Mouse (Mus musculus) midbrain, embryonic 12.5 days (tissue): ENCODE results near the gene Ccdc163. TPM values are rescaled to one million over a fixed set of nuclear protein-coding genes. Genes with fewer than 3 reads are reported as not detected.
"Not testable (repeated sequence)": the region's sequence is repeated elsewhere in the genome, so short reads cannot be mapped to it uniquely, and the experiment has no call there.

ENCODE experiments used
- ATAC-seq: fragments of 200-750 bp; cut with Nextera tagmentation; 2 replicates; pipeline ENCODE4 v1.8.0; 2017; ENCODE audit warnings: low read depth, moderate TSS enrichment, moderate library complexity; ENCODE audit not compliant: low FRiP score
- H3K27ac ChIP-seq: fragments of 300-500 bp; sonication (generic); replicated peaks from 2 replicates; pipeline ENCODE4 v1.5.1; 2016; ENCODE audit warnings: mild to moderate bottlenecking
- H3K27me3 ChIP-seq: fragments of 300-500 bp; sonication (generic); 2 replicates; pipeline ENCODE4 v1.6.1; 2016; ENCODE audit warnings: mild to moderate bottlenecking
- H3K36me3 ChIP-seq: fragments of 300-500 bp; sonication (generic); 2 replicates; pipeline ENCODE4 v1.6.1; 2016
- H3K4me1 ChIP-seq: fragments of 300-500 bp; sonication (generic); 2 replicates; pipeline ENCODE4 v1.6.1; 2016
- H3K4me2 ChIP-seq: fragments of 300-500 bp; sonication (generic); replicated peaks from 2 replicates; pipeline ENCODE4 v1.6.1; 2016; ENCODE audit warnings: mild to moderate bottlenecking, moderate library complexity
- H3K4me3 ChIP-seq: fragments of 300-500 bp; sonication (generic); 2 replicates; pipeline ENCODE4 v1.5.1; 2016; ENCODE audit warnings: mild to moderate bottlenecking
- H3K9ac ChIP-seq: fragments of 300-500 bp; sonication (generic); replicated peaks from 2 replicates; pipeline ENCODE4 v1.6.1; 2016; ENCODE audit warnings: mild to moderate bottlenecking, moderate library complexity
- H3K9me3 ChIP-seq: fragments of 300-500 bp; sonication (generic); 2 replicates; pipeline ENCODE4 v1.6.1; 2016; ENCODE audit warnings: mild to moderate bottlenecking
- WGBS: fragments of 180-500 bp; shearing (Covaris S2); methylation state at CpG from one replicate; pipeline ENCODE4 v1.1.7; 2016; 5-methylcytosine and 5-hydroxymethylcytosine counted together
- polyA plus RNA-seq: library from polyadenylated mRNA; unstranded; fragments of >200 nt; fragmentation: Nextera tagmentation; extraction: Ambion mirVana; gene quantifications from 2 replicates; pipeline ENCODE4 v1.2.1, GENCODE M21; 2016

The Ccdc163 gene
- polyA plus RNA-seq, 1 experiment from 2014 or later, result 28.9 TPM

DNA sequence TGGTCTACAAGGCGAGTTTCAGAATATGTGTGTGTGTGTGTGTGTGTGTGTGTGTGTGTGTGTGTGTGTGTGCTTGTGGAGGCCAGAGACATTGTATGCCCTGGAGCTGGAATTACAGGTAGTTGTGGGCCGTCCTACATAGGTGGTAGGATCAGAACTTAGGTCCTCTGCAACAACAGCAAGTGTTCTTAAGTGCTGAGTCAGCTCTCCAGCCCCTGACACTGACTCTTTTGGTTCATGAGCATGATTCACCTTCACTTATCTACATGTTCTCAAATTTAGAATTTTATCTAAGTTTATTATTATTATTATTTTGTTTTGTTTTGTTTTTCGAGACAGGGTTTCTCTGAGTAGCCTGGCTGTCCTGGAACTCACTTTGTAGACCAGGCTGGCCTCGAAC, 27.8 kb upstream of the Ccdc163 start:
- not testable (repeated sequence) for H3K4me2 ChIP-seq, H3K27ac ChIP-seq, H3K36me3 ChIP-seq, H3K4me3 ChIP-seq, H3K4me1 ChIP-seq, H3K27me3 ChIP-seq, ATAC-seq, H3K9me3 ChIP-seq, H3K9ac ChIP-seq
- 87% methylated on average over 4 of the region's 4 CpGs for WGBS

DNA sequence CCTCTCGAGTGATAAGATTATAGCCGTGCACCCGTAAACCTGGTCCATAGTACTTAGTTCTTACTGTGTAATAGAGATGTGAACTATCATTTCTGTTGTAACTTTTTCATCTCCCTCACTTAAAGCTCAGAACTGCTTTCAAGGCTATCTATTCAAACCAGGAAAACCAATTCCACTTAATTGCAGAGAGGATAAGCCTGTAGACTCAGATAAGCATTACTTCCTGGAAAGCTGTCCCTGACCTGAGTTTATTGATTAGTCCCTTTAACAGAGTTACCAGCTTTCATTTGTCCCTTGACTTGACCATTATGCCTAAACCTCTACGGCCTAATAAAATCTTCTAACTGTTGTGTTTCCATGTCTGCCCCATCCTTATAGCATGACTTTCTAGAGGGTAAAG, 24.4 kb upstream of the Ccdc163 start:
- WGBS, result 92% methylated on average over 4 of the region's 4 CpGs
- H3K36me3 ChIP-seq, result peaks cover 4% of the 10 kb centered on the region; the same call in 1 of the 2 replicates
- H3K27me3 ChIP-seq, result no peaks in the 10 kb centered on the region
- peaks cover 21% of the 10 kb centered on the region for H3K4me1 ChIP-seq
- no peak overlapping the region for H3K4me3 ChIP-seq
- no peak overlapping the region for H3K4me2 ChIP-seq
- ATAC-seq, result no peak
- H3K9me3 ChIP-seq, result no peaks in the 10 kb centered on the region
- no peak overlapping the region for H3K9ac ChIP-seq
- no peak overlapping the region for H3K27ac ChIP-seq

DNA sequence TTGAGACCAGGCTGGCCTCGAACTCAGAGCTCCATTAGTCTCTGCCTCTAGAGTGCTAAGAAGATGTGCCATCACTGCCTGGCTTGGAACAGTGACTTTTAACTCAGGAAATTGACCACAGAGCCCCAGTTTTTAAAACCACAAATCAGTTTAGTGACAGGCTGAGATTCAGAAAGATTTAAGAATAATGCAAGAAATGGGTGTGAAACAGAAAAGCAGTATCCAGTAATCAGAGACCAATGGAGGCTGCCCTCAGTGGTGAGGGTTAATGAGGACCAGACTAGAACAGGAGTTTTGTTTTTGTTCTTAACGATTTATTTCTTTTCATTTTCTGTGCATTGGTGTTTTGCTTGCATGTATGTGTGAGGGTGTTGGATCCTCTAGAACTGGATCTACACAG, 23.6 kb upstream of the Ccdc163 start:
- H3K9ac ChIP-seq, result peak overlapping the region; percentile 65; the same call in 1 of the 2 replicates
- 80% methylated on average over 2 of the region's 2 CpGs for WGBS
- H3K27me3 ChIP-seq, result no peaks in the 10 kb centered on the region
- peak overlapping the region; percentile 68 for H3K4me3 ChIP-seq
- H3K36me3 ChIP-seq, result peaks cover 11% of the 10 kb centered on the region; the same call in 1 of the 2 replicates
- peak overlapping the region; percentile 64 for H3K4me2 ChIP-seq
- H3K27ac ChIP-seq, result peak overlapping the region; percentile 88
- no peak for ATAC-seq
- peaks cover 21% of the 10 kb centered on the region for H3K4me1 ChIP-seq
- no peaks in the 10 kb centered on the region for H3K9me3 ChIP-seq

GRCm38 (mm10) chr4:116685402-116686061, 22.8 kb upstream of the Ccdc163 start, which contains the start of gene Prdx1:
Gene Prdx1, plus strand, starts transcription at chr4:116685544.
- Histone ChIP-seq H3K27ac (peak within 1 kb of the TSS; percentile 88), H3K9me3 (no peaks in the 10 kb centered on the region), H3K27me3 (no peaks in the 10 kb centered on the region), H3K4me3 (peak within 1 kb of the TSS; percentile 68), H3K4me1 (peaks cover 21% of the 10 kb centered on the region), H3K9ac (peak within 1 kb of the TSS; percentile 65), H3K4me2 (peak within 1 kb of the TSS; percentile 64), H3K36me3 (peaks cover 18% of the 10 kb centered on the region; the same call in 1 of the 2 replicates)
- WGBS, result under 1% methylated on average over 56 of the region's 56 CpGs
- ATAC-seq, result peak; percentile 98

GRCm38 (mm10) chr4:116687041-116687440, 21.3 kb upstream of the Ccdc163 start:
- Histone ChIP-seq H3K9ac (peak overlapping the region; percentile 65; the same call in 1 of the 2 replicates), H3K36me3 (peaks cover 31% of the 10 kb centered on the region), H3K9me3 (no peaks in the 10 kb centered on the region), H3K4me2 (peak overlapping the region; percentile 64), H3K4me1 (peaks cover 21% of the 10 kb centered on the region), H3K27ac (no peak overlapping the region), H3K27me3 (no peaks in the 10 kb centered on the region), H3K4me3 (peak overlapping the region; percentile 68)
- WGBS, result 31% methylated on average over 1 of the region's 1 CpGs
- no peak for ATAC-seq

DNA sequence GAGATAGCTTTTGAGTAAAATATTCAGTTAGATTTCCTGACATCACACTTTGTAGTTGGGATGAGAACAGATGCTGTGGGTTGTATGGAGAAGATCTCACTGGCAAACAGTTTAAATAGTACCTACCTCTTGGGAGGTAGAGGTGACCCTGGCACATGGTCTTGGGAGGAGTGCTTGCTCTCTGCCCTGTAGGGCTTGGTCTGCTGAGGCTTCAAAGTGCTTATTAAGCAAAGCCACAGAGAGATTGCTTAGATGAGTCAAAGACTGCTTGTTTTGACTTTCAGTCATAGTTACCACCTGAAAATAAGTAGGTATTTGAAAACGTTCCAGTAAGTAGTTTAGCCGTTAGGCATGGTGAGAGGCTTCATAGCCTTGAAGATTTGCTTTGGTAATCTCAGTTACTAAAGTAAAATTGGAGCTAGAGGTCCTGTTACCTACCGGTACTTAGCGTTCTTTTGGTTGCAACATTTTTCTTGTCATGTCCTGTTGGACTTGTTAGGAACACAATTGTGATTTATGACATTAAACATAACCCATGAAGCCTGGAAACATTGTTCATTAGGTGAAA, 18.9 kb upstream of the Ccdc163 start:
- no peak overlapping the region for H3K4me2 ChIP-seq
- H3K9ac ChIP-seq, result no peak overlapping the region
- H3K27me3 ChIP-seq, result no peaks in the 10 kb centered on the region
- no peaks in the 10 kb centered on the region for H3K9me3 ChIP-seq
- ATAC-seq, result no peak
- 95% methylated on average over 4 of the region's 4 CpGs for WGBS
- H3K36me3 ChIP-seq, result peaks cover 52% of the 10 kb centered on the region
- H3K27ac ChIP-seq, result no peak overlapping the region
- H3K4me1 ChIP-seq, result peaks cover 21% of the 10 kb centered on the region
- H3K4me3 ChIP-seq, result no peak overlapping the region

DNA sequence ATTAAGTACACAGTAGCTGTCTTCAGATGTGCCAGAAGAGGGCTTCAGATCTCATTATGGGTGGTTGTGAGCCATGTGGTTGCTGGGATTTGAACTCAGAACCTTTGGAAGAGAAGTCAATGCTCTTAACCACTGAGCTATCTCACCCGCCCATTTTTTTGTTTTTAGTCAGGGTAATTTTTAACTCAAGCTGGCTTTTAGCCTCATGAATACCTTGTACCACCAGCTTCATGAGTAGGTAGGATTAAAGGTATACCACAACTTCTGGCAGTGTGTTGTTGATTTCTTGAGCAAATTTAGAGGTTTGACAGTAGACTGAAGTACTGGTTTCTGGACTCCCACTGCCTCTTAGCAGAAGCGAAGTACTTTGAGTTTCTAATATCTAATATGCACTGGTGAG, 16.2 kb upstream of the Ccdc163 start:
- 88% methylated on average over 2 of the region's 2 CpGs for WGBS
- peaks cover 67% of the 10 kb centered on the region for H3K36me3 ChIP-seq
- ATAC-seq, result no peak

DNA sequence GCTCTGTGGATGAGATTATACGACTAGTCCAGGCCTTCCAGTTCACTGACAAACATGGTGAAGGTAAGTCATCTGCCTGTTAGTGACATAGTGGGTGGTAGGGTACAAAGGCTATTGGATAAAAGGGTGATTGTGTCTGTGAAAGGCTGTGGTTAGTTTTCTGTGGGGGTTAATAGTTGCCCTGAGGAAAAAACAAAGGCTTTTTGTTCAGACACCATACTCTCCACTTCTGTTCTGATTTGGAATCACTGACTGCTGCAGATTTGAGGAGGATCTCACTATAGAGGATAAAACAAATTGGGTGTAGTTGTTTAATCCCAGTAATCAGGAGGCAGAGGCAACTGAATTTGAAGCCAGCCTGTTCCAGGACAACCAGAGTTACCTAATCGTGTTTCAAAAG, 14.5 kb upstream of the Ccdc163 start:
- no peaks in the 10 kb centered on the region for H3K9me3 ChIP-seq
- ATAC-seq, result no peak
- no peak overlapping the region for H3K4me3 ChIP-seq
- H3K27ac ChIP-seq, result no peak overlapping the region
- H3K9ac ChIP-seq, result no peak overlapping the region
- no peak overlapping the region for H3K4me2 ChIP-seq
- H3K4me1 ChIP-seq, result no peaks in the 10 kb centered on the region
- H3K27me3 ChIP-seq, result no peaks in the 10 kb centered on the region
- H3K36me3 ChIP-seq, result peaks cover 74% of the 10 kb centered on the region
- WGBS, result 93% methylated on average over 2 of the region's 2 CpGs

More for the DNA sequence above, 16.2 kb upstream of the Ccdc163 start:
- no peaks in the 10 kb centered on the region for H3K27me3 ChIP-seq
- H3K9ac ChIP-seq, result no peak overlapping the region
- H3K9me3 ChIP-seq, result no peaks in the 10 kb centered on the region
- peaks cover 2% of the 10 kb centered on the region for H3K4me1 ChIP-seq
- no peak overlapping the region for H3K4me2 ChIP-seq
- H3K4me3 ChIP-seq, result no peak overlapping the region
- no peak overlapping the region for H3K27ac ChIP-seq

GRCm38 (mm10) chr4:116698693-116699342, 9.5 kb upstream of the Ccdc163 start:
- 89% methylated on average over 2 of the region's 2 CpGs for WGBS
- no peak overlapping the region for H3K4me2 ChIP-seq
- no peaks in the 10 kb centered on the region for H3K9me3 ChIP-seq
- H3K9ac ChIP-seq, result no peak overlapping the region
- H3K4me3 ChIP-seq, result no peak overlapping the region
- no peaks in the 10 kb centered on the region for H3K27me3 ChIP-seq
- no peaks in the 10 kb centered on the region for H3K4me1 ChIP-seq
- no peak overlapping the region for H3K27ac ChIP-seq
- H3K36me3 ChIP-seq, result peaks cover 56% of the 10 kb centered on the region
- no peak for ATAC-seq

DNA sequence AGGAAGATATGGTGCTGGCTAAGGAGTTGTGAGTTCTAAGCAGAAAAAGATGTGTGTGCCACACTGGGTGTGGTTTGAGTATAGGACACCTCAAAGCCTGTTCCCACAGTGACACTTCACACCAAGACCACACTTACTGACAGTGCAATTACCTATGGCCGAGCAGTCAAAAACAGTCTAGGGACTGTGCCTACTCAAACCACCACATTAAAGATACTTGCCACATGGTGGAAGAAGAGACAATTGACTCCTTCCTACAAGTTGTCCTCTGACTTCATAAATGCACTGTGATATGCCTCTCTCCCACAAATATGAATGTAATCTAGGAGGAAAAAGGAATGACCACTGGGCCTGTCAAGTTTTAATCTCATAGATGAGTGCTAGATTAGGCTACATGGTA, 7.3 kb upstream of the Ccdc163 start:
- Histone ChIP-seq H3K9ac (no peak overlapping the region), H3K4me2 (no peak overlapping the region), H3K4me3 (no peak overlapping the region), H3K9me3 (no peaks in the 10 kb centered on the region), H3K36me3 (peaks cover 48% of the 10 kb centered on the region), H3K27me3 (no peaks in the 10 kb centered on the region), H3K4me1 (no peaks in the 10 kb centered on the region), H3K27ac (no peak overlapping the region)
- WGBS, result 86% methylated on average over 1 of the region's 1 CpGs
- ATAC-seq, result no peak

GRCm38 (mm10) chr4:116703804-116704203, 4.5 kb upstream of the Ccdc163 start:
- 43% methylated on average over 6 of the region's 6 CpGs for WGBS
- peaks cover 39% of the 10 kb centered on the region for H3K36me3 ChIP-seq

DNA sequence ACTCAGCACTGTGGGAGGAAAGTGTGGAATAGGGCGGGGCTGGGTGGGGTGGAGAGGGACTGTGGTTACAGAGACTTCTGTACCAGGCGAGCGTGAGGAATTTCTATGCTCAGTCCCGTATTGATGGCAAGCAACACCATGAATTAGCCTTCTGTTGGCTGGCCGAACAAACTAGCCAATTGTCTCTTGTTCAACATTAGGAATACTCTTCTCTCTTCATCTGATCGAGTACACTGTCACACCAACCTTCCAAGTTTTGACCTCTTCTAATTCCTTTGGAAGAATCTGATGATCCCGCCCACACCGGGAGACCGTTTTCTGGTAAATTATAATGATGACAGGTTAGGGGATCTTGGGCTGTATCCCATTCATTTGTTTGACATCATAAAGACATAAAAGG, 643 bp upstream of the Ccdc163 start:
- H3K36me3 ChIP-seq, result peaks cover 18% of the 10 kb centered on the region; the same call in 1 of the 2 replicates
- WGBS, result 22% methylated on average over 9 of the region's 9 CpGs
- peak overlapping the region; percentile 83 for H3K4me2 ChIP-seq
- H3K4me3 ChIP-seq, result peak overlapping the region; percentile 56
- H3K9me3 ChIP-seq, result no peaks in the 10 kb centered on the region
- ATAC-seq, result no peak
- peaks cover 13% of the 10 kb centered on the region for H3K4me1 ChIP-seq
- H3K9ac ChIP-seq, result peak overlapping the region; percentile 41; the same call in 1 of the 2 replicates
- H3K27ac ChIP-seq, result no peak overlapping the region
- H3K27me3 ChIP-seq, result no peaks in the 10 kb centered on the region

More at GRCm38 (mm10) chr4:116703804-116704203, 4.5 kb upstream of the Ccdc163 start:
- ATAC-seq, result no peak
- H3K4me3 ChIP-seq, result no peak overlapping the region
- H3K4me2 ChIP-seq, result no peak overlapping the region
- H3K9ac ChIP-seq, result no peak overlapping the region
- H3K27ac ChIP-seq, result no peak overlapping the region
- H3K27me3 ChIP-seq, result no peaks in the 10 kb centered on the region
- H3K4me1 ChIP-seq, result peaks cover 6% of the 10 kb centered on the region
- H3K9me3 ChIP-seq, result no peaks in the 10 kb centered on the region
